Mouse (Mus musculus) spleen, embryonic (tissue): ENCODE data around the gene Sp100.

Experiments
- CTCF ChIA-PET: fragments of 350-600 bp; sonication (Branson Sonifier 250); formaldehyde crosslinking; loops from one replicate; lab custom pipeline; 2022; lab: Charles Lee

The Sp100 gene

GRCm38 (mm10) chr1:85697721-85698493 lies 48.1 kb downstream of the Sp100 start:
- CTCF ChIA-PET, result no interaction called here

GRCm38 (mm10) chr1:85702531-85702930 lies 52.7 kb downstream of the Sp100 start:
- CTCF ChIA-PET, result no interaction called here

- CTCF ChIA-PET, result no interaction called here
These were observed 53.7 kb downstream of the Sp100 start for GRCm38 (mm10) chr1:85703245-85704186.

- CTCF ChIA-PET, result no interaction called here
These were observed 55.8 kb downstream of the Sp100 start for GRCm38 (mm10) chr1:85705552-85705951.

GRCm38 (mm10) chr1:85706754-85707153 lies 57.0 kb downstream of the Sp100 start:
- CTCF ChIA-PET, result no interaction called here

- CTCF ChIA-PET, result no interaction called here
These were observed 64.7 kb downstream of the Sp100 start for GRCm38 (mm10) chr1:85714501-85714900.

GRCm38 (mm10) chr1:85716447-85717027 lies 66.7 kb downstream of the Sp100 start:
- CTCF ChIA-PET, result no interaction called here

GRCm38 (mm10) chr1:85719049-85719448 lies 69.3 kb downstream of the Sp100 start:
- CTCF ChIA-PET, result no interaction called here

GRCm38 (mm10) chr1:85720220-85720893 lies 70.6 kb downstream of the Sp100 start:
- CTCF ChIA-PET, result no interaction called here

GRCm38 (mm10) chr1:85730471-85730870 lies 80.7 kb downstream of the Sp100 start:
- CTCF ChIA-PET, result no interaction called here

- CTCF ChIA-PET, result no interaction called here
These were observed 82.8 kb downstream of the Sp100 start for GRCm38 (mm10) chr1:85732581-85732980.

GRCm38 (mm10) chr1:85734511-85734910 lies 84.7 kb downstream of the Sp100 start:
- CTCF ChIA-PET, result interaction anchor here (0.6 to 0.7 kb wide), 5 partner anchors 35 to 329 kb away, joined by 3 to 20 read pairs (median 4); partner anchors contain the start of gene Psmd1

GRCm38 (mm10) chr1:85735463-85736123 lies 85.8 kb downstream of the Sp100 start:
- CTCF ChIA-PET, result no interaction called here

GRCm38 (mm10) chr1:85736355-85737184 lies 86.8 kb downstream of the Sp100 start:
- CTCF ChIA-PET, result no interaction called here

- CTCF ChIA-PET, result no interaction called here
These were observed 89.2 kb downstream of the Sp100 start for GRCm38 (mm10) chr1:85739000-85739399.

- CTCF ChIA-PET, result no interaction called here
These were observed 90.0 kb downstream of the Sp100 start for GRCm38 (mm10) chr1:85739819-85740218.

GRCm38 (mm10) chr1:85740923-85741322 lies 91.1 kb downstream of the Sp100 start:
- CTCF ChIA-PET, result interaction anchor here (0.6 kb wide), 3 partner anchors 9 to 164 kb away, joined by 3 to 15 read pairs (median 9); no protein-coding TSS in a partner anchor

- CTCF ChIA-PET, result no interaction called here
These were observed 92.5 kb downstream of the Sp100 start for GRCm38 (mm10) chr1:85742333-85742732.

GRCm38 (mm10) chr1:85742916-85743505 lies 93.2 kb downstream of the Sp100 start:
- CTCF ChIA-PET, result no interaction called here

GRCm38 (mm10) chr1:85744539-85744938 lies 94.8 kb downstream of the Sp100 start:
- CTCF ChIA-PET, result no interaction called here
